8 mouse cellular contexts compared by ENCODE assay signal in the genomic region with DNA sequence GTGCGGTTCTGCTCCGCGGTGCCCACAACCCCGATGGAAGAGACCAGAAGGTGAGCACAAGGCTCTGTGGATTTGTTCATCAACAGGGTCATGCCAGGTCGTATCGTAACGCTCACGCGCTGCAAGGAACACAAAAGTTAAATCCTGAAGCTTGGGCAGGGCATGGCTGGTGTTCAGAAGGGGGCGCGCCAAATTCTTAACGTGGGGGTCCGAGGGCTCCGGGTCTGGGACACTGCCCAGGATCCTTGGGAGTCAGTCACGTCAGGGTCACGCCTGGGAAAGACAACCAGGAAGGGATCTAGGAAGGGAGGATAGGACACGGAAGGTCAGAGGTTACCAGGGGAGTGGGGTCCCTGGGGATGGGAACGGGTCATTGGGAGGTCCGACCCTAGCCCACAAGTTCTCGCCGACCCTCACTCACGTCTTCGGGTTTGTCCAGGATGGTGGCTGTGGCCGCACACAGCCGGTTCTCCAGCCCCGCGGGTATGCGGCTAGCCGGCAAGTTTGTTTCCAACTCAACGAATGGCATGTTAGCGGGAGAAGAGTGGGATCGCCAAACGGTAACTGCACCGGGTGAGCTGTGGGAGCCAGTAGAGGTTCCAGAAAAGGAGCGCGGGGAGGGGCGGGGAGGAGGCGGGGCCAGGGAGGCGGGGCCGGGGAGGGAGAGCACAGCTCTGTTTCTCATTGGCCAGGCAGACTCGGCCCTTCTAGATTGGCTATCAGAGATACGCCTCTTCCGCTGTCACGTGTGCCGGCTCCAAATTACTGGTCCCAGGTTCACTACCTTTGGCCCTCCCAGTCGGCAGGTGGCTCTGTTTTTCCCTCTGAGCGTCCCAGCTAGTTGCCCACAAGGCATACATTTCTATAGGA. TPM values are rescaled to one million over a fixed set of nuclear protein-coding genes. Genes with fewer than 3 reads are reported as not detected.
A peak's percentile ranks its signal among the peaks of the same experiment; 100 is the strongest.
DNase-seq lines count a peak whose midpoint lies in the region; ATAC-seq lines count a peak whose summit lies in the region.

Gene Ddt (minus strand): TSS at position 620 of the 870 bp plus-strand sequence.

- peak within 1 kb of the TSS; percentile 59 for H3K9ac ChIP-seq in hindbrain, embryonic 15.5 days

- no peaks in the 10 kb centered on the region for H3K79me2 ChIP-seq in macrophage (ENCODE audit: inconsistent target)

- H3K36me3 ChIP-seq in hindbrain, embryonic 15.5 days = no peaks in the 10 kb centered on the region
- no peaks in the 10 kb centered on the region for H3K36me3 ChIP-seq in macrophage (ENCODE audit: inconsistent target)

- H3K27me3 ChIP-seq in hindbrain, embryonic 15.5 days = peaks cover 8% of the 10 kb centered on the region; the same call in 1 of the 2 replicates

- peak; percentile 97 for ATAC-seq in hindbrain, embryonic 15.5 days (ENCODE audit: low FRiP score, low read depth)

- no peak within 1 kb of the TSS; the same call in 1 of the 2 replicates for H3K27ac ChIP-seq in hindbrain, embryonic 15.5 days (replicated peaks)
- peak within 1 kb of the TSS; percentile 37 for H3K27ac ChIP-seq in macrophage

- H3K4me3 ChIP-seq in hindbrain, embryonic 15.5 days = peak within 1 kb of the TSS; percentile 66
- H3K4me3 ChIP-seq in macrophage (ENCODE audit: inconsistent target) = peak within 1 kb of the TSS; percentile 90

- under 1% methylated on average over 47 of the region's 47 CpGs for WGBS in hindbrain, embryonic 15.5 days
- WGBS in macrophage (ENCODE audit: missing documents) = under 1% methylated on average over 46 of the region's 47 CpGs

- peak; percentile 85 for DNase-seq in T-cell, adult 2 months (ENCODE audit: low spot score)
- DNase-seq in cerebellum, postnatal 36 days = peak; percentile 86 to 89
- DNase-seq in frontal cortex, postnatal 36 days (ENCODE audit: low spot score in 2 of 2) = peak; percentile 72 to 88
- DNase-seq in left cerebral cortex, adult 18-20 months (ENCODE audit: low spot score in 2 of 2) = peak; percentile 76 to 84
- DNase-seq in right cerebral cortex, adult 2 months (ENCODE audit: low spot score in 2 of 2) = peak; percentile 83
- DNase-seq in urinary bladder, postnatal 14 days (ENCODE audit: low spot score) = peak; percentile 87

- H3K4me1 ChIP-seq in hindbrain, embryonic 15.5 days (replicated peaks) = peaks cover 9% of the 10 kb centered on the region

- H3K4me2 ChIP-seq in hindbrain, embryonic 15.5 days = peak within 1 kb of the TSS; percentile 98

- H3K9me3 ChIP-seq in hindbrain, embryonic 15.5 days = no peaks in the 10 kb centered on the region

RNA-seq across cellular contexts. Expression of gene Ddt, which starts in this region (rescaled TPM):
- polyA plus RNA-seq in hindbrain, embryonic 15.5 days (2015; fragmentation: Nextera tagmentation; extraction: Ambion mirVana) = 77.1 and 80.5 TPM in 2 replicates
- 10 to 100 TPM; 53.6 to 54.5 TPM for total RNA-seq in left cerebral cortex, adult 18-20 months (2021)
- total RNA-seq in macrophage (2018; cell fraction: chromatin; rRNA removed) = 1 to 10 TPM in 22 of 26 experiments, under 1 TPM in 1, not detected in 3; 0.95 to 9.5 (median 3.8) TPM
- total RNA-seq in macrophage (2018; cell fraction: cytosol; rRNA removed) = 10 to 100 TPM; 48.9 to 74.8 (median 59.6) TPM
- 10 to 100 TPM in 10 of 26 experiments, 1 to 10 TPM in 16; 2.4 to 24.3 (median 9.3) TPM for total RNA-seq in macrophage (2018; cell fraction: nucleus; rRNA removed)
- 47.3 to 66.7 TPM (median 58.9 TPM) in 3 replicates for polyA plus RNA-seq in macrophage (2018)
